In genomic region chr2:66478395-66478794, GRCm38 (mm10) we compare ENCODE assay signal across 28 mouse cellular contexts. TPM values are rescaled to one million over a fixed set of nuclear protein-coding genes. Genes with fewer than 3 reads are reported as not detected.
A peak's percentile ranks its signal among the peaks of the same experiment; 100 is the strongest.
DNase-seq lines count a peak whose midpoint lies in the region; ATAC-seq and TF ChIP-seq lines count a peak whose summit lies in the region.
"Had no signal": no experiment of that assay in that cellular context is flagged by ENCODE, and none has a peak within 500 bp of the region (broad histone marks: within the 10 kb centered on the region; RNA-seq: fewer than 3 reads in every experiment).

No protein-coding gene starts in this region.

- H3K27ac ChIP-seq in kidney, adult 2 months (ENCODE audit: insufficient read depth, low read depth, low read length) = no peak overlapping the region
- H3K27ac ChIP-seq in kidney, embryonic 15.5 days = no peak overlapping the region
- H3K27ac ChIP-seq: embryonic facial prominence, embryonic 12.5 days; embryonic facial prominence, embryonic 15.5 days; gastrocnemius, adult 2 months; hindbrain, embryonic 12.5 days; hindbrain, embryonic 15.5 days had no signal

- H3K4me3 ChIP-seq in kidney, adult 2 months (ENCODE audit: insufficient read depth, low read depth, low read length) = no peak overlapping the region
- H3K4me3 ChIP-seq in kidney, embryonic 15.5 days (replicated peaks) = no peak overlapping the region
- H3K4me3 ChIP-seq: embryonic facial prominence, embryonic 12.5 days; embryonic facial prominence, embryonic 15.5 days; gastrocnemius, adult 2 months; hindbrain, embryonic 12.5 days; hindbrain, embryonic 15.5 days had no signal

- TF ChIP-seq CTCF in kidney, adult 2 months (conservative IDR thresholded peaks at IDR 0.05; ENCODE audit: insufficient read depth, insufficient read length, low read depth, low read length) = no peak

- H3K9me3 ChIP-seq in kidney, embryonic 15.5 days (replicated peaks) = no peaks in the 10 kb centered on the region
- H3K9me3 ChIP-seq: embryonic facial prominence, embryonic 12.5 days; embryonic facial prominence, embryonic 15.5 days; hindbrain, embryonic 12.5 days; hindbrain, embryonic 15.5 days had no signal

- DNase-seq in kidney, adult 2 months = peak; percentile 5
- DNase-seq in kidney, postnatal 36 days = no peak
- DNase-seq in kidney, postnatal 10 days = no peak
- peak; percentile 32 for DNase-seq in Muller cell, postnatal 12 days (ENCODE audit: inconsistent ontology term)
- DNase-seq in left cerebral cortex, postnatal 4 days = no peak
- DNase-seq: adrenal gland, adult 2 months; adrenal gland, postnatal 14 days; B cell, adult 2 months; cerebellum, adult 11 months; cerebellum, adult 2 months; cerebellum, adult 9-11 months; cerebellum, postnatal 25 days; forebrain, postnatal 0 days; gastrocnemius, adult 2 months; gastrocnemius, postnatal 14 days; heart, adult 11 months had no signal

- peak; percentile 66; the same call in 1 of the 2 replicates for ATAC-seq in kidney, embryonic 15.5 days (replicated peaks; ENCODE audit: low FRiP score)
- ATAC-seq: forebrain, embryonic 14.5 days; forebrain, postnatal 0 days had no signal

- no peaks in the 10 kb centered on the region for H3K4me1 ChIP-seq in kidney, adult 2 months (ENCODE audit: control insufficient read depth, insufficient read depth, low read length)
- H3K4me1 ChIP-seq in kidney, embryonic 15.5 days = no peaks in the 10 kb centered on the region
- H3K4me1 ChIP-seq: embryonic facial prominence, embryonic 12.5 days; embryonic facial prominence, embryonic 15.5 days; hindbrain, embryonic 12.5 days; hindbrain, embryonic 15.5 days had no signal

- intact Hi-C loops in left cerebral cortex, postnatal 4 days (cut with DNase I) = no loop called here

- no peak for TF ChIP-seq POLR2A in kidney, adult 2 months (IDR thresholded peaks at IDR 0.05; ENCODE audit: low read depth, low read length)

- no peak overlapping the region for H3K4me2 ChIP-seq in kidney, embryonic 15.5 days
- H3K4me2 ChIP-seq: embryonic facial prominence, embryonic 12.5 days; embryonic facial prominence, embryonic 15.5 days; heart, embryonic 11.5 days; hindbrain, embryonic 12.5 days; hindbrain, embryonic 15.5 days had no signal

- H3K27me3 ChIP-seq in kidney, adult 2 months (replicated peaks; ENCODE audit: control insufficient read depth, insufficient read depth, low read length) = no peaks in the 10 kb centered on the region
- H3K27me3 ChIP-seq in kidney, embryonic 15.5 days = no peaks in the 10 kb centered on the region
- H3K27me3 ChIP-seq: CH12.LX; embryonic facial prominence, embryonic 12.5 days; embryonic facial prominence, embryonic 15.5 days; hindbrain, embryonic 12.5 days; hindbrain, embryonic 15.5 days had no signal

- H3K9ac ChIP-seq in kidney, embryonic 15.5 days = no peak overlapping the region
- H3K9ac ChIP-seq: embryonic facial prominence, embryonic 12.5 days; embryonic facial prominence, embryonic 15.5 days; forebrain, postnatal 0 days; hindbrain, embryonic 12.5 days; hindbrain, embryonic 15.5 days had no signal

- WGBS in kidney, adult 2 months = 34% methylated on average over 2 of the region's 2 CpGs
- 52% methylated on average over 2 of the region's 2 CpGs for WGBS in kidney, embryonic 15.5 days

- no peaks in the 10 kb centered on the region for H3K36me3 ChIP-seq in kidney, adult 2 months (ENCODE audit: control insufficient read depth, insufficient read depth, low read length)
- no peaks in the 10 kb centered on the region for H3K36me3 ChIP-seq in kidney, embryonic 15.5 days
- H3K36me3 ChIP-seq: embryonic facial prominence, embryonic 12.5 days; embryonic facial prominence, embryonic 15.5 days; G1E; hindbrain, embryonic 12.5 days had no signal

RNA-seq across cellular contexts. Expression of gene Scn1a, which starts 37.8 kb away (rescaled TPM):
- polyA plus RNA-seq in kidney, adult 2 months (2012; rRNA removed) = 0.03 and 0.06 TPM in 2 replicates
- polyA plus RNA-seq in kidney, embryonic 15.5 days (2015; fragmentation: Nextera tagmentation; extraction: Ambion mirVana) = 1.3 and 1.4 TPM in 2 replicates
- total RNA-seq in left cerebral cortex, postnatal 4 days (2021) = 10 to 100 TPM; 30.8 to 34.3 TPM
- total RNA-seq: common myeloid progenitor, adult 5-6 weeks; heart, postnatal 25 days; hematopoietic stem cell, adult 5-6 weeks had no signal
- polyA plus RNA-seq: adrenal gland, adult 2 months; G1E had no signal

Comparison
In these comparisons a context has a peak if more than half of its experiments do, and no peak if none do; other contexts are left out.
1. DNase-seq: peak in kidney, adult 2 months (single experiment) and Muller cell, postnatal 12 days (single experiment); none in kidney, postnatal 36 days (0 of 2), kidney, postnatal 10 days (single experiment) and left cerebral cortex, postnatal 4 days (single experiment).